In the genomic region with DNA sequence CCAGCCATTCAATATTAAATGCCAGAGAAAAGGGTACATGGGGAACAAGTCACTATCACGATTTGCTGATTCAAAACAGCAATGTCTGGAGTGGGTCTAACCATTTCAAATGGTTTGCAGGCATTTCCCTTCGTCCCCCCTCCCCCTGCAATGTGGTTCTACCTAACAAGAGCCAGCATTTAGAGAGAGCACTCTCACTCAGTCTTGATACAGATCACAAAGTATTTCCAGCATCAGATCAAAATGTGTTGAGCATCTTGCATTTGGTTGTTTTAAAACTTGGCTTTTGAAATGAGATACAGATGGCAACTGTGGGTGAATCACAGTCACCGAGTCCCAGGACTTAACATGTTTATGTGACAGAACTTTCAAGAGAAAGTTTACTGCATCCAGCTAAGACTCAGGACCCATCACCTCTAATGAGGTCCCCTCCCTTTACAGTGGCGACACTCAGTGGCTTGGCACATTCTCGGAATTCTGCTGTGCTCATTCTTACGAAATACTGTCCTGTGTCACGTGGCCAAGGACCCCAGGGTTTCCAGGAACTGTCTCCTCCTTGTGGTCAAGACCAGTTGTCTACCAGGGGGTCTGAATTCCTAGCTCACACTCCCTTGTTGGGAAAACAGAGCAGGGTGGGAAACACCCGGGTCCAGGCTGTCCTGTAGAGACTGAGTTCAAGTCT, we compare ENCODE assay signal across 10 mouse cellular contexts.
DNase-seq lines count a peak whose midpoint lies in the region; ATAC-seq and TF ChIP-seq lines count a peak whose summit lies in the region.
"Had no signal": no experiment of that assay in that cellular context is flagged by ENCODE, and none has a peak within 500 bp of the region (broad histone marks: within the 10 kb centered on the region; RNA-seq: fewer than 3 reads in every experiment).

No protein-coding gene starts in this region.

- H3K36me3 ChIP-seq in kidney, adult 2 months (ENCODE audit: control insufficient read depth, insufficient read depth, low read length), result no peaks in the 10 kb centered on the region
- H3K36me3 ChIP-seq in embryonic facial prominence, embryonic 15.5 days, result peaks cover 40% of the 10 kb centered on the region

- H3K4me2 ChIP-seq in embryonic facial prominence, embryonic 15.5 days (replicated peaks), result no peak overlapping the region

- H3K27me3 ChIP-seq in kidney, adult 2 months (replicated peaks; ENCODE audit: control insufficient read depth, insufficient read depth, low read length), result no peaks in the 10 kb centered on the region
- no peaks in the 10 kb centered on the region for H3K27me3 ChIP-seq in embryonic facial prominence, embryonic 15.5 days

- no peak for ATAC-seq in embryonic facial prominence, embryonic 15.5 days (ENCODE audit: insufficient number of reproducible peaks, low FRiP score, low TSS enrichment, low read depth)

- no peak for TF ChIP-seq POLR2A in kidney, adult 2 months (IDR thresholded peaks at IDR 0.05; ENCODE audit: low read depth, low read length)

- 58% methylated on average over 8 of the region's 8 CpGs for WGBS in kidney, adult 2 months
- 38% methylated on average over 8 of the region's 8 CpGs for WGBS in embryonic facial prominence, embryonic 15.5 days

- TF ChIP-seq CTCF in kidney, adult 2 months (conservative IDR thresholded peaks at IDR 0.05; ENCODE audit: insufficient read depth, insufficient read length, low read depth, low read length), result no peak

- DNase-seq in kidney, adult 2 months, result peak; percentile 33
- DNase-seq in kidney, adult 8-10 months, result no peak
- DNase-seq in MEL-GATA-1-ER (ENCODE audit: extremely low read depth, low read depth), result peak; percentile 13
- peak; percentile 74 for DNase-seq in lung, postnatal 14 days
- no peak for DNase-seq in retina, postnatal 1 day
- no peak for DNase-seq in kidney, postnatal 10 days
- no peak for DNase-seq in adrenal gland, adult 8-10 months
- DNase-seq: heart, adult 2 months; midbrain, embryonic 14.5 days had no signal

- H3K9ac ChIP-seq in embryonic facial prominence, embryonic 15.5 days, result no peak overlapping the region

- no peak overlapping the region for H3K27ac ChIP-seq in kidney, adult 2 months (ENCODE audit: insufficient read depth, low read depth, low read length)
- H3K27ac ChIP-seq in embryonic facial prominence, embryonic 15.5 days (replicated peaks), result peak overlapping the region; percentile 28; the same call in 1 of the 2 replicates
- H3K27ac ChIP-seq: heart, adult 2 months had no signal

- no peaks in the 10 kb centered on the region for H3K4me1 ChIP-seq in kidney, adult 2 months (ENCODE audit: control insufficient read depth, insufficient read depth, low read length)
- peaks cover 11% of the 10 kb centered on the region for H3K4me1 ChIP-seq in embryonic facial prominence, embryonic 15.5 days

- no peak overlapping the region for H3K4me3 ChIP-seq in kidney, adult 2 months (ENCODE audit: insufficient read depth, low read depth, low read length)
- no peak overlapping the region for H3K4me3 ChIP-seq in embryonic facial prominence, embryonic 15.5 days (replicated peaks)
- H3K4me3 ChIP-seq: heart, adult 2 months had no signal

- H3K9me3 ChIP-seq in embryonic facial prominence, embryonic 15.5 days (replicated peaks), result no peaks in the 10 kb centered on the region

Comparison
In these comparisons a context has a peak if more than half of its experiments do, and no peak if none do; other contexts are left out.
1. DNase-seq: peak in kidney, adult 2 months (single experiment), MEL-GATA-1-ER (single experiment) and lung, postnatal 14 days (single experiment); none in kidney, adult 8-10 months (0 of 2), retina, postnatal 1 day (single experiment), kidney, postnatal 10 days (single experiment) and adrenal gland, adult 8-10 months (single experiment).